Mouse (Mus musculus) skeletal muscle tissue, adult 2 months (tissue): ENCODE results near the gene Zfp64.
A peak's percentile ranks its signal among the peaks of the same experiment; 100 is the strongest.

Experiments used
- DNase-seq: peaks from one replicate; pipeline ENCODE4 v3.0.0-alpha.2; 2012; ENCODE audit warnings: low read depth, low spot score

Gene Zfp64

DNA sequence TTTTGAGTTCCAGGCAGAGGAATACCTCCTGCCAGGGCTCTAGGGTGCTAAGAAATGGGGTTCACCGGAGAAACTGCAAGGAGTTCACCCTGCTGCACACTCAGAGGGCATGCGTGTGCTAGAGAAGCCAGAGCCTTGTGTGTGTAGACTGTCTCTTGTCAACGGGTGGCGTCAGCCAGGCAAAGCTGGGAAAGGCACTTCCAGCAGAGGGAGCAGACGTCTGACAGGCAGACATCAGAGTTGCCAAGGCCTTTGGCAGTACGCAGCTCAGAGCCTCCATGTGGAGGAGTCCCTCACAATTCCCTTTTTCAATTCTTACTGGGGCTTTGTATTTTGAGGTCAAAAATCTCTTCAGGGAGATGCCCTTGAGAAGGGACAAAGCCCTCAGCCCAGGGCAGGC, 6.9 kb downstream of the Zfp64 start:
- no peak for DNase-seq

DNA sequence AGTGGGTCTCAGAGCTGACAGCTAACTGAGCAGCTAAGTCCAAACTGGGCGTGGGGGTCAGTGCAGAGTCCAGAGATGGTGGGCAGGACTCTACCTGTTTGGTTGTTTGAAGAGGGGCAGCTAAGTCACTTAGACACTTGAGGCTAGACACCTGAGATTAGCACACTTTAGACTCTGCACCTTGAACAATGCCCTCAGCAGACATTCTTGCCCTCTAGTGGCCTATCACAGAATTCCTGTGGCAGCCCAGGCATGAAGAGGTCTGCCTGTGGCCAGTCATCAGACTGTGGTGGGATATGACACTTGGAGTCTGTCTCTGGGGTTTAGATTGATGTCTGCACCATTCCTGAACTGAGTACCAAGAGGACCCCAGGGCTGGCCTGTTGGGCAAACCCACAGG, 7.7 kb downstream of the Zfp64 start:
- no peak for DNase-seq

DNA sequence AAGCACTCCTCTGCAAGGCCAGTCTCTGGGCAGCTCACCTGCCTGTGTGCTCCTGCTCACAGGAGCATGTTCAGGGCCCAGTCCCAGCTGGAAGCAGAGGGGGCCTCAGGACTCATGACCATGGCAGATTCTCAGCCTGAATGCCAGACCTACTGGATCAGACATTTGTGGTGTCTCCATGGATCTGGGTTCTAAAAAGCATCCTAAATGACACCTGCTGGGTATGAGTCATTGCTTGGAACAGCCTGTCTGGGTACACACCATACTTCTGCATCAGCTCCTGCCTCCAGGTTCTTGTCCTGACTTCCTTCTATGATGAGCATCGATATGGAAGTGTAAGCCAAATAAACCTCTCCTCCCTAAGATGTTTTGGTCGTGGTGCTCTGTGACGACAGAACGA, 11.4 kb downstream of the Zfp64 start:
- no peak for DNase-seq

DNA sequence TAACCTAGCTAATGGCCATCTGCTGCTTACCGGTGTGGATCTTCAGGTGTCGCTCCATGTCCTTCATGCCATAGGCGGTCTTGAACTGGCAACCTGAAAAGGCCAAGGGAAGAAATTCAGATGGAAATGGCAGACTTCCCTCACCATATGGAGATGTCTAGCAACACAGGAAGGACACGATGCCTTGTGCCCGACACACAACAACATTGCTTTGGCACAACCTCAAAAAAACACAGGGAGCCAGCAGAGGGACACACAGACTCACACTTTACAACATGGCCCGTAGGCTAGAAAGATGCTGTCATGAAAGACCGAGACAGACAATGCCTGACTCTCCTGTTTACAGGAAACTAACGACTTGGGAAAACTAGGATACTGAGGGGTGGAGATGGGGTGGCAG, 15.4 kb downstream of the Zfp64 start:
- DNase-seq, result no peak

DNA sequence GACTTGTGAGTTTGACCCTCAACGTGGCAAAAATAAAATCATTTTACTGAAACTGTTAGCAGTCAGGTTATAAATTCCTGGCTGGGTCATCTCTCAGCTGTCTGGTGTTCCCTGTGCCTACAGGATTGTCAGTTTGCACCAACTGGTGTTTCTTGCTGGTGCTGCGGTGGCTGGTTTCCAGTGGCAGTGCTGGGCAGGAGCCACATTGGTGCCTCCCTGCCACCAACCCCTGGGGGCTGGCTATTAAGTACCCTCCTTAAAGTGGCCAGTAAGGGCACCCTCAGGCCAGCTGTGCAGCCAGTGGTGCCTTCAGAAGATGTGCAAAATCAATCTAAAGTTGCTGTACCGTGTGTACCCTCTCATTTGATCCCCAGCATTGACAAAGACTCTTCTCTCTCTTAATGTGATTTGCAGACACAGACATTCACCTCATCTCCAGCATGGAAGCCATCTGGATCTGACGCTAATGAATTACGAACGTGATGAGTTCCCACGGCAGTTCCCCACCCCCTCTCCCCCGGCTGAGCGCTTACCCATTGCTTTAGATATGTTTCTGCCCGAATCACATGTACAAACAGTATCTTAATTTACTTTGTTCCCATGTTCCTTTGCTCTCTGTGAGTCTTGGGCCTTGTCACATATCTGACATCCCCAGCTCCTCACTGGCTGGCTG, 16.0 kb downstream of the Zfp64 start:
- no peak for DNase-seq

DNA sequence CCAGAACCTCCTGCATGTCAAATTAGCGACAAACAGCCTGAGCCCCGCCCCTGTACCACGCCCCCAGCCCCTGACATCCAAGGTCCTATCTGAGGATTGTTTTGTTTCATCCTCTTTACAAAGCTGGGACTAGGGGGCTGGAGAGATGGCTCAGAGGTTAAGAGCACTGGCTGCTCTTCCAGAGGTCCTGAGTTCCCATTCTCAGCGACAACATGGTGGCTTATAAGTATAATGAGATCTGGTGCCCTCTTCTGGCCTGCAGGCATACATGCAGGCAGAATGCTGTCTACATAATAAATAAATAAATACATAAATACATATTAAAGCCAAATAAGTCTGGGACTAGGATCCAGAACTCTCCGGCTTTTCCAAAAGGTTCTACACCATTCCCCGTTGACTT, 18.5 kb downstream of the Zfp64 start:
- no peak for DNase-seq

GRCm38 (mm10) chr2:168935165-168935564, 20.2 kb downstream of the Zfp64 start:
- DNase-seq, result no peak

GRCm38 (mm10) chr2:168931686-168932085, 23.7 kb downstream of the Zfp64 start:
- DNase-seq, result no peak

DNA sequence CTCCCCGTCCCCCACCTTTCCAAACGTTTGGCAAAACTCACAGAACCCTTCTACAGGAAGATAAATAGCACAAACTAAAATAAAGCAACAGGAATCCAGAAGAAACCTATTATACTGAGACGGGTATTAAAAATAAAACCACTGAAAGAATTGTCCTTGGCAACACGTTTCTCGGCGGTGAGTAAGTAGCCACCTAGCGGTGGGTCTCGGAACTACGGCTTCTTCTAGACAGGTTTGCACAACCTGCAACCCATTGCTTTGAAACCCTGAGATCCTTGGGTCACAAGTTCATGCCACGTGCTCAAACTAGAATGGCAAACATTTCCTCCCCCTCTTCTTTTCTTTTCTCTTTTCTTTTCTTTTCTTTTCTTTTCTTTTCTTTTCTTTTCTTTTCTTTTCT, 25.7 kb downstream of the Zfp64 start:
- DNase-seq, result no peak

- DNase-seq, result no peak
These were observed 28.0 kb downstream of the Zfp64 start for GRCm38 (mm10) chr2:168927401-168927800.

- DNase-seq, result no peak
These were observed 29.1 kb downstream of the Zfp64 start for GRCm38 (mm10) chr2:168926257-168926810.

DNA sequence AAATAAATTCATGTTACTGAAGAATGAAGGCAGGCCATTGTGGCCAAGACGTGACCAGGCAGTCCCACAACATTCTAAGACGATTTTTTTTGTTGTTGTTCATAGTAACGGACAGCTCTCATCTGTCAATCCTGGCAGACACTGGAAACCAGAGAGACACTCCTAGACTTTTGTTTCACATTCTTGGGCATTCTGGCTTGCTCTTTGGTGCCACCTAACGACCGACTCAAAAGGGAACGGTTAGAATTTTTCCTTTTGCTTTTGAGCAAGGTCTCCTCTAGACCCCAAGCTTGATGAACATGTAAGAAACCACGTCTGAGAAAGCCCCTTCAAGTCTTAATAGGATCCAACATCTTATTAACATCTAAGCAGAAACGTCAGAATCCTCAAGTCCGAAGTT, 31.7 kb downstream of the Zfp64 start:
- DNase-seq, result no peak

DNA sequence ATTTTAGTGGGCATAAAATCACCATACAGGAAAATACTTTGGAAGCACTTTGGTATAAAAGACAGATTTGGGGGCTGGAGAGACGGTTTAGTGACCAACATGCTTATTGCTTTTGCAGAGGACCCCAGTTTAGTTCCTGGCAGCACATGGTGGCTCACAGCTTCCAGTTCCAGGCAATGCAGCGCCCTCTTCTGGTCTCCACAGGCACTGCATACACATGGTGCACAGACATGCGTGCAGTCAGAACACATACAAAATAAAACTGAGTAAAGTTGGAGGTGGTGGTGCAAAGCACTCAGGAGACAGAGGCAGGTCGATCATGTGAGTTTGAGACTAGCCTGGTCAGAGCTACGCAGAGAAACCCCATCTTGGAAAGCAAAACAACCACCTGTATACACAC, 32.9 kb downstream of the Zfp64 start:
- DNase-seq, result no peak

- DNase-seq, result no peak
These were observed 35.4 kb downstream of the Zfp64 start for GRCm38 (mm10) chr2:168920007-168920406.

DNA sequence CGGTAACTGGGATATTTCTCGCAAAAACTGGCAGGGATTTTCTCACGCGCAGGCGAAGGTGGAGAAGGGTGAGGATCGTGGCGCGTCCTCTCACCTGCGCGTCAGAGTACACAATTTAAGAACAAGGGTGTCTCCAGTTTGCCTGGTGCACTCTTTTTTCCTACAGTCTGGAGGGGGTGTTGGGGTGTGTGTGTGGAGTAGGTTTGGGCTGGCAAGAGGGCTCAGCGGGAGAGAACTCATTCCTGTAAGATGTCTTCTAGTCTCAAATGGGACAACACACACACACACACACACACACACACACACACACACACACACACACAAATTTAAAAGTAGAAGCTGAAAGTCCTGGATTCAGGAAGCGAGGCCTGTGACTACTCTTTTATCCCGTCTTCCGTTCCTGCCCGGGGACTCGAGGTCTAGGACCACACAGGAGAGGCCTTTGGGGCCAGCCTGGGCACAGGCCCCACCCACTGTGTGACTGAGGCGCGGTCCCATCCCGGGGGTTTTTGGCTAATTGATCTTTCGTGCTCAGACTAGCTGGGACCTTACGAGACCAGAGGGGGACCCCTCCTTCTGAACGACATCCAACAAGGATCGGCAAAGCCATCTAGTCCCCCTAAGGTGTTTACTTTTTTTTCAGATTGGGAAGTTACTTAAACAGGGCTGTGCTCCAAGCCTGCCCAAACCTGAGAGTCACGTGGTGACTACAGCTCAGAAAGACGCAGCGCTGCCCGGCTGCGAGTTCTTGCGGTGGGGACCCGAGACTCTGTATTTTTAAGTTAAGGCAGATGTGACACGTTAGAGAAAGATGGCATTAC, 42.3 kb downstream of the Zfp64 start:
- DNase-seq, result no peak

GRCm38 (mm10) chr2:168912051-168912891, 43.1 kb downstream of the Zfp64 start:
- no peak for DNase-seq

DNA sequence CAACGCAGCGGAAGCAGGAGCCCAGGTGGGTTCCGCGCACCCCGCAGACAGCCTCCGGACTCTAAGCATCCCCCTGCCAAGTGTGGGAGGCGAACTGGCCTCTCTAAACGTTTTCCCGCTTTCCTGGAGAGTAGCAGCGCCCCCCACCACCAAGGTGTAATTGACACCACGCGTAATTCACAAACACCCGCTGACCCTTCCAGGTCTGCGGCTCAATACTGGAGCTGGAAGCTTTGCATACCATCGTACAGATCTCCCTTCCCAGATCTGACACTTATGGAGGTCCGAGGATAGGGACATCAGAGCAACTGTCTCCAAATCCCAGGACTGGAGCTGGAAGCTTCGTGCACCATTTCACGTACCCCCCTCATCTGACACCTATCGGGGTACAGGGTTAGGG, 43.9 kb downstream of the Zfp64 start:
- no peak for DNase-seq

- DNase-seq, result no peak
These were observed 49.4 kb downstream of the Zfp64 start for GRCm38 (mm10) chr2:168906022-168906421.

DNA sequence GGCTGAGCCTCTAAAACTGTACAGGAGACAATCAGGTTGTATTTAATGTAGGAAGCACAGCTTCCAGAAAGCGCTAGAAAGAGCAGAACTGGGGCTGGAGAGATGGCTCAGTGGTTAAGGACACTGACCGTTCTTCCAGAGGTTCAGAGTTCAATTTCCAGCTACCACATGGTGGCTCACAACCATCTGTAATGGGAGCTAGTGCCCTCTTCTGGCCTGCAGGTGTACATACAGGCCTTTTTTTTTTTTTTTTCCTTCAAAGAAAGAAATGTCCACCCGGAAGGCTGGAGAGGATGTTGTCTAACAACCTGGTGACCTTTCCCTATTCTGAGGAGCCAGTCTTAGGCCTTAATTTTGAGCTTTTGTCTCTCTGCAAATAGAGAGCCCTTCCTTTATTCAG, 50.5 kb downstream of the Zfp64 start:
- DNase-seq, result no peak

DNA sequence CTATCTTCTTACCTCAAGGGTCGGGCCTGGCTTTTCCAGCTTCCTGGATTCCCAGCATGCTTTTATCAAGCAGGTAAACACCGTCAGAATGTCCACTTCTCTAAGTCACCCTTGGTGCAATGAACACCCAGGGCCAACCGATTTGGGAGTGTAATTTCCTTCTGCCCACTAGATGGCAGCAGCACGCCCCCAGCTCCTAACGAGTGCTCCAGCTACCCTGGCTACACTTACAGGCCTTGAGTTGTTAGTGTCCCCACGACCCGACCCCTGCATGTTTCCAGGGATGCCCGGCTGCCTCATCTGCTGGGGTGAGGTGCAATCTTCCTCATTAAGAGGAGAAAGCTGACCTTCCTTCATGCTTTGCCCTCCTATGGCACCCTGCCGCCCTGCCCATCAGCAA, 51.2 kb downstream of the Zfp64 start:
- peak; percentile 13 for DNase-seq

- no peak for DNase-seq
These were observed 52.8 kb downstream of the Zfp64 start for GRCm38 (mm10) chr2:168902634-168903033.

GRCm38 (mm10) chr2:168897906-168898305, 57.5 kb downstream of the Zfp64 start:
- no peak for DNase-seq
